Mouse (Mus musculus): Measurements from ENCODE around the gene Rnf123.
"Not testable (repeated sequence)": the region's sequence is repeated elsewhere in the genome, so short reads cannot be mapped to it uniquely, and the experiment has no call there.

The Rnf123 gene

GRCm38 (mm10) chr9:108035331-108036156 is 47.6 kb downstream of the Rnf123 start:
- DNase-seq, result no peak

- DNase-seq, result no peak
Observed at GRCm38 (mm10) chr9:108032126-108032525, 51.0 kb downstream of the Rnf123 start.

DNA sequence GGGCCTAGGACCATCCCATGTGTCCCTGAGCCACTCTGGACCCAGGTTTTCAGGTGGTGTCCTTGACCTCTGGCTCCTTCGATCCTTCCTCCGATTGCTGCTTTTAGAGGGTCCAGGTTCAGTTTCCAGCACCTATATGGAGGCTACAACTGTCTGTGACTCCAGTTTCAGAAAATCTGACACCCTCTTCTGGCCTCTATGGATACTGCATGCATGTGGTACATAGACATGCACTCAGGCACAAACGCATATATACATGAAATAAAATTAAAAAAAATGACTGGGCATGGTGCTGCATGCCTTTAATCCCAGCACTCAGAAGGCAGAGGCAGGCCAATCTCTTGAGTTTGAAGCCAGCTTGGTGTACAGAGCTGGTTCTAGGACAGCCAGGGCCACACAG is 55.3 kb downstream of the Rnf123 start:
- no peak for DNase-seq

- DNase-seq, result no peak
Observed at GRCm38 (mm10) chr9:108026584-108026983, 56.6 kb downstream of the Rnf123 start.

DNA sequence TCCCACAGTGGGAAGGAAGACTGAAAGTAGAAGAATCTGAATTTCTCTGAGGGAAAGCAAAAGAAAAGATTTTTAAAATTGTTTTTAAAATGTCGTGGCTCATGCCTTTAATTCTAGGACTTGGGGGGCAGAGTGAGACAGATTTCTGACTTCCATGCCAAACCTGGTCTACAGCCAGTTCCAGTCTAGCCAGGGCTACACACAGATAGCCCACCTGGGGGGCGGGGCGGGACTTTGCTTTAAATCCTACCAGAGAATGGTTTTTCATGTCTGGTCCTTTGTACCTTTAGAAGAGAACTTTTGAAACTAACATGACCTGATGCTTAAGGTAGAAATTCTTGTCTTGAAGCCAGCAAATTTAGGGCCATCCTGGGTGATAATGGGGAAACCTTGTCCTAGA is 59.9 kb downstream of the Rnf123 start:
- DNase-seq, result peak in 1 of 2 experiments; percentile 57

DNA sequence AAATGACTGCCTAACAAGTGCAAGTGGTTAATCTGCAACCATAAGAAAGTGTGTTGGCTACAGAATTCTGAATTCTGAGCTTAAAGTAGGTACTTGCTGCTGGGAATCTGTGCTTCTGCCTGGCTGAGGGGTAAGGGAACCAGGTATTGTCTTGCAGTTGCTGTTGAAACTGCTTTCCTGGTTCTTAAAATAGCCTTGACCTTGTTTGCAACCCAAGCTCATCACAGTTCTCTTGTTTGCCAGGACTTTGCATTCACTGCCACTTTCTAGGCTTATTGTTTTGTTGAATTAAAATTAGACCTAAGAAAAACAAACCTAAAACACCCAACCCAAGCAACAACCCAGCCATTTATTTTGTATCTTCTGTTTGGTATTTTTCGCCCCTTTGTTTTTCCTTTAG is 62.4 kb downstream of the Rnf123 start:
- DNase-seq, result no peak

GRCm38 (mm10) chr9:108017127-108017526 is 66.0 kb downstream of the Rnf123 start:
- DNase-seq, result no peak

- not testable (repeated sequence) for DNase-seq
Observed at GRCm38 (mm10) chr9:108013577-108013976, 69.6 kb downstream of the Rnf123 start.

GRCm38 (mm10) chr9:108010385-108010784 is 72.8 kb downstream of the Rnf123 start:
- DNase-seq, result no peak

DNA sequence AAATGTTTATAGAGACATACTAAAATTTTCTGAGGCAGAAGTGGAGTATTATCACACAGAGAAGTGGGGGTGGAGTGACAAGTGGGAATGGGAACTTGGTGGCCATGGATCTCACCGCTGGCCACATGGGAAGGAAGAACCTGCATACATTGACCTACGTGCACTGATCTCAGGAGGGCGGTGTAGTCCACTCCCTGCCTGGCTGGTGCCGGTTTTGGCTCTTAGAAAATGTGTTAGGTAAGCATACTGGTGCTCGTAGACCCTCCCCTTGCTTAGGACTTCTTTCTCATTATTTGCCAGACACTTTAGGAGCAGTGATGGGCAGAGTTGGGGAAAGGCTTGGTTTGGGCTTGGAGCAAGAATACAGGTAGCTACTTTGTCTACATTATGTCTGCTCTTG is 75.1 kb downstream of the Rnf123 start:
- DNase-seq, result no peak

DNA sequence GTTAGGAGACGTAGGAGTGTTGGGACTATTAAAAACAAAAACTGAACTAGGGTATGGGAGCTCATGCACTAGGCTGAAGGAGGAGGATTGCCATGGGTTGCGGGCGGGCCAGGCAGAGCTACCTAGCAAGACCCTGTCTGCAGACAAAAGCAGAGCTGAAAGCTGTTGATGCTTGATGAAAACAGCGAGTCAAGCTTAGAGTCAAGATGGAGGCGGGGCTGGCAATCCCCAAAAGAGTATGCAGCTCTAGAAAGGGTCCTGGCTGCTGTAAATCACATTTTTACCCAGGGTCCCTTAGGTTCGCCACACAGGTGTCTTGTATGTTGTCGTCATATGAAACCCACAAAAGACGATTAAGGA is 79.6 kb downstream of the Rnf123 start:
- peak; percentile 39 to 46 for DNase-seq

DNA sequence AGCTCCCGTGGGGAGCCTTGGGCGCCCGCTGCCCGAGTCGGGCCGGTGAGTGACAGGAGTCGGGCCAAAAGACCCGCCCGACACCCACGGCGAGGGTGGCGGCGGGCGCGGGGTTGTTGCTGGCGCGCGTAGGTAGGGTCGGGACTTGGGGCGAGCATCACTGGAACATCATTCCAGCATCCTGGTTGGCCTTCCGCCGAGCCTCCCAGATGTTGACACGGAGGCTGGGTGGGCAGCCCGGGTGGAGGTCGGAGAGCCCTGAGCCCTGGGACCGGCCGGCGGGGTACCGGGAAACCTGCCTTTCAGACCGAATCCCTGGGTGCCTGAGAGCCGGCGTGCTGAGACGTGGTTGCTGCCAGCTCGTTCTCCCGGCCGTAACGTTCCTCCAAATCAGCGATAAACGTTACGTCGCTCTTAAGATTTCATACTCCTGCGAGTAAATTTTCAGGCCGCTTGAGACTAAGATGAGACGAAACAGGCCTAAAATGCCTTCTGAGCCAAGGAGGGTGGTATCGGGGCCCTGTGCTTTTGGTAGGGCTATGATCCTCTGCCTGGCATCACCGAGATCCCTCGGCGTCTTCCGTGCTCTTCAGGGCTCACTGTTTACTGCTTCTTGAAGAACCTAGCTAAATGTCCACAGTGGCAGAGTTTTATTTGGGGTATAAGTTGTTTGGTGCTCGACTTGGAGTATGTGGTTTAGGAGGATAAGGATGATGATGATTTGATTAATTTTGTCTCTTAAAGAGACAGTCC is 80.2 kb downstream of the Rnf123 start:
- DNase-seq, result no peak

DNA sequence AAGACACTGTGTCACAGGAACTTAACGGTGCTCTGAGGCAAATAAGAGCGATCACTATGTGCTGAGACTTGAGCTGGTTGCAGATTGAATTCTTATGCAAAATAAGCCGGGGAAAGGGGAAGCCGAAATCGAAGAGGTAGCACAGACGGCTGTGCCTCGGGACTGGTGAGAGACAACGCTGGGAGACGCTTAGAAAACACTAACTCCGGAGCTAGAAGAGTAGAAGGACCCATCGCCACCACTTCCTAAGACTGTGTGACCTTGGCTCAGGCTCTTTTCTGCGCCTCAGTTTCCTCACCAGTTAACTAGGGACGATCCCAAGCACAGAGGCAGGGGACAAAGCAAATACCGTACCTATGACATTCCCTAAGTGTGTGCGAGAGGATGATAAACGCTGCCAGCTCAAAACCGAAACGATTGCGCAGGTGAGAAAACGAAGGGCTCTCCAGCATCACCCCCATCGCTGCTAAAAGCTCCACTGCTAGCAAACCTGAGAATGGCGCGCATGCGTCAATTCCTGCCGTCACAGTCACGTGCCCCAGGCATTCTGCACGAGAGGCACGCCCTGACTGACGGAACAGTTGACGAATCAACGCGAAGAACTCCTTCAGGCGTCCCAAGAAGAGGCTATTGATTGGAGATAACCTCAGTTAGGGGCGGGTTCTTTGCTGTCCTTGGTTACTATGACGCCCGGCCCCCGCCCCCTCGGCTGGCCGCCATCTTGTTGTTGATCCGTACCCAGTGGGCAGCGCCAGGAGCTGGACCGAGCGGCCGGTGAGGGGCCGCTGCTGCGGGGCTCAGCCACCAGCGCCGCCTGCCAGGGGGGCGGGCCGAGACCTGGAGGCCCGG is 81.0 kb downstream of the Rnf123 start, which contains the start of gene Ip6k1:
TSS of gene Ip6k1 (plus strand) at position 580 of the 849 bp plus-strand sequence.
- DNase-seq, result peak; percentile 100
